Mouse (Mus musculus) thymus, adult 2 months (tissue): ENCODE measurements around the gene Dleu7.

Source experiments
- CTCF ChIP-seq: fragments of 200-500 bp; IDR thresholded peaks from 2 replicates; pipeline ENCODE4 v1.5.1; 2012; ENCODE audit warnings: mild to moderate bottlenecking, control low read depth, low read length, moderate library complexity, borderline replicate concordance; ENCODE audit not compliant: control insufficient read depth, poor library complexity, insufficient read depth; ENCODE audit errors: extremely low read depth
- POLR2A ChIP-seq: fragments of 200-500 bp; IDR thresholded peaks from 2 replicates; pipeline ENCODE4 v1.6.1; 2012; ENCODE audit warnings: mild to moderate bottlenecking, low read length, control low read depth, moderate library complexity; ENCODE audit not compliant: control insufficient read depth, poor library complexity, insufficient read depth; ENCODE audit errors: extremely low read depth

DNA sequence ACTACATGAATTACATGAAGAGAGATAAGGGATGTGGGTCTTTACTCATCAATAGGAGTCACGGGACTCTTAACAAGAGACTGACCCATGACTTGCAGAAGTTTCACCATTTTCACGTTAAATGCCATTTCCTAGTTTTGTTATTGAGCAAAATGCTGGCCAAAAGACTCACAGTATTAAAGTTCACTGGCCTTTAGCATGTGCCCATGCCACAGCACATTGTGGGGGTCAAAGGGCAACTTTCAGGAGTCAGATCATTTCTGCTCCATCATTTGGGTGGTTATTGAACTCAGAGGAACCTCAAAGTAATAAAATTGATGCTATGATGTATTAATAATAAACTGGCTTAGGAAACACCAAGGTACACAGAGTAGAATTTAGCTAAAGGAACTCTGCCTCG lies 36.8 kb upstream of the Dleu7 start:
- TF ChIP-seq CTCF (no peak), POLR2A (no peak)
